Mouse (Mus musculus) heart, postnatal 36 days (tissue): ENCODE results near the gene Hpdl. TPM values are rescaled to one million over a fixed set of nuclear protein-coding genes. Genes with fewer than 3 reads are reported as not detected.
"Not testable (repeated sequence)": the region's sequence is repeated elsewhere in the genome, so short reads cannot be mapped to it uniquely, and the experiment has no call there.

Source experiments
- DNase-seq, 2 experiments: peaks; one replicate each; pipeline ENCODE4 v3.0.0; 2021 to 2022
- intact Hi-C: fragments of 180-260 bp; cut with DNase I; formaldehyde crosslinking; loops from one replicate; pipeline ENCODE4 v1.15.1; 2025
- total RNA-seq, 2 experiments: library from RNA; stranded (reverse); gene quantifications; 2 replicates each; pipeline ENCODE4 v1.2.3; 2021

Hpdl gene
- 1 to 10 TPM; 4.3 to 5.1 TPM for total RNA-seq

DNA sequence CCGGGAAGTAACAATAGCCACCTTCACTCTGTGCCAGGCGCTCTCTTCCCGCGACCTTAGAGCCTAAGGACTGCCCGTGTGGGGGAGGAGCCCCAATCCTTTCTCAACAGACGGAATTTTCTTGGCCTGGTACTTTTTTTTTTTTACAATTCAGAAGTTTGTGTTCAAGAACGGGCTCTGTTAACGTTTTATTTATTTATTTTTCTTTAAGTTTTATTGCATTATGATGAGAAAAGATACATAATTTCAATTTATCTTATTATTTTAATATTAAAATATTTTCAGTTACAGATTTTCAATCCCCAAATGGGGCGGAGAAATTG, at the start of gene Hpdl:
TSS of gene Hpdl (minus strand) at position 14 of the 323 bp plus-strand sequence.
- DNase-seq, result no peak
- intact Hi-C loops, result no loop called here

DNA sequence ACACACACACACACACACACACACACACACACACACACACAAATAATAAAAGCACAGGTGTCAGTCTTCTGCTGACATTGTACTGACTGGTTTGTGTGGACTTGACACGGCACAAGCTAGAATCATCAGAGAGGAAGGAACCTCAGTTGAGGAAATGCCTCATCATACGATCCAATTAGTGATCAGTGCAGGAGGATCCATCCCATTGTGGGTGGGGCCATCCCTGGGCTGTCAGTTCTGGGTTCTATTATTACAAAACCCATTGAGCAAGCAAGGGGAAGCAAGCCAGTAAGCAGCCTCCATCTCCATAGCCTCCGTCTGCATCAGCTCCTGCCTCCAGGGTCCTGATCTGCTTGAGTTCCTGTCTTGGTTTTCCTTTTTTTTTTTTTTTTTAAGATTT, 48.4 kb upstream of the Hpdl start:
- intact Hi-C loops, result loop anchor here (10.0 kb wide), 1 partner anchor 145 kb away; the partner anchor contains the start of gene Tesk2

DNA sequence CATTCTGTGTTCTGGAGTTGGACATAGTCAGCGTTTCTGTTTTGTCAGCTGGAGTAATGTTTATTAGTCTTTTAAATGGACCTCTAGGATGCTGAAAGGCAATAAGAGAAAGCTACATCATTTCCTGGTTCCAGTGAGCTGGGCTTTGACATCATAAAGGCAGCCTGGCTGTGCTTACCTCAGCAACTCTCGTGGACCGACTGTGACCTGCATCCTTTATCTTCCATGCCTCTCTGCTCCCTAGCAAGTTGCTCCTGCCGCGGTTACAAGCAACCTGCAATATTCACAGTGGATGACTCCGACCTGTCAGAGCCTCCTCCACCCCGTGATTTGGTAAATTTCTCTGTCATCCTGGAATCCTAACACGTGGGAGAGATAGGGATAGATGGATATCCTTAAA, 40.5 kb upstream of the Hpdl start:
- intact Hi-C loops, result no loop called here
- DNase-seq, result no peak

More for the DNA sequence above, 48.4 kb upstream of the Hpdl start:
- no peak for DNase-seq

DNA sequence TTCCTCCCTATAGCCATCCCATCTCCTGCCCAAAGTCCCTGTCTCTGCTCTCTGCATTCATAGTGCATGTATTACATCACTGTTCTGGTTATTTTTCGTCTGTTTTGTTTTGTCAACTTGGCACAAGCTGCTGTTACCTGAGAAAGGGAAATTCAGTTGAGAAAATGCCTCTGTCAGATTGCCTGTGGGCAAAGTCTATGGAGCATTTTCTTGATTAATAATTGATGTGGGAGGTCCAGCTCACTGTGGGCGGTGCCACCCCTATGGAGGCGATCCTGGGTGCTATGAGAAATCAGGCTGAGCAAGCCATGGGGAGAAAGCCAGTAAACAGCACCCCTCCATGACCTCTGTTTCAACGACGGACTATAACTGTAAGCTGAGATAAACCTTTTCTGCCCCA, 38.2 kb upstream of the Hpdl start:
- intact Hi-C loops, result no loop called here

DNA sequence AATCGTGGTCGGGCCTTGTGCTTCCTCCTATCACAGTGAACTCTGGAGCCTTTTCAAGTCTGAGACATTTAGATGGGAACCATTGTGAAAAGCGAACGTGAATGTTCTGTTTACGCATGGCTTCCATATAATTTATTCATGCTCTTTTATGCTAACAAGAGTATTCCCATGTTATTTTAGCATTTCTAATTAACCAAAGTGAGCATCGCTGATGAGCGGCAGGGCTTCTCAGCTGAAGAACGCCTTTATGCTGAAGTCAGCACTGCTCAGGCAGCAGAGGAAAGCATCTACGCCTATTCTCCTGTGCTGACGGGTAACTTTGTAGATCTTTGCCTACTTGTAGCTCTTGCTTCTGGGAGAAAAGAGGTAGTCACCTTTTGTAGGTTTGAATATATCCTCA, 35.7 kb upstream of the Hpdl start:
- intact Hi-C loops, result no loop called here
- no peak for DNase-seq

More for the DNA sequence above, 38.2 kb upstream of the Hpdl start:
- no peak for DNase-seq

DNA sequence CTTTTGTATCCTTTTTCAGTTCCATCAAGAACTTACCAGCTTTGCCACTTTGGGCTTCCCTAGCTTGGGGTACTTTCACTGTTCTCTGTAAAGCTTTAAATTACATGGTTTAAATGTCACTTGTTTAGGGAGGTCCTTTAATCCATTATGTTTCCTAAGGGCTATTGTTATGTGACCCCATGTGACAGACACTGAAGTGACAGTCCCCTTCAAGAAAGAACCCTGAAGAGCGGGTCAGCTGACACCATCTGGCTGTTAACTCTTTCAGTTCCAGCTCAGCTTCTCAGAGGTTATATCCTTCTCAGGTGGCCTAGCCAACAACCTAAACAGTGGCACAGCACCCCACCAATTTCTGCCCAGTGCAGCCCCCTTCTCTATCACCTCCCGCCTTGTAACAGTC, 32.8 kb upstream of the Hpdl start:
- intact Hi-C loops, result no loop called here
- DNase-seq, result no peak

DNA sequence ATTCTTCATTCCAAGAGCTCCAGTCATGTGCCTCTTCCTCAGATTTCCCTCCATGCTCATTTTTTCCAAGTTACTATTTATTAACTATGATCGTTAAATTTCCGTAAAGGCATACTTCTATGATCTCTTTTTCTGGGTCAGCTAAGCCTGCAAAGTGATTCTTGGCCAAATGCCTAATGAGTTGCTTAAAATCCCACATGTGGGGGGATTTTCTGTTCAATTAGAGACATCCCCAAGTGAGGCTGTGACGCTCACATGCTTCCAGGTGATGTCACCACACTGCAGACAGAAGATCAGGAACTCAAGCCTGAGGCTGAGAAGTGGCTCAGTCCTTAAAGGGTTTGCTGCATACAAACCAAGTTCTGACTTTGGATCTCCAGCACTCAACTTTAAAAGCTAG, 28.4 kb upstream of the Hpdl start:
- intact Hi-C loops, result no loop called here
- no peak for DNase-seq

DNA sequence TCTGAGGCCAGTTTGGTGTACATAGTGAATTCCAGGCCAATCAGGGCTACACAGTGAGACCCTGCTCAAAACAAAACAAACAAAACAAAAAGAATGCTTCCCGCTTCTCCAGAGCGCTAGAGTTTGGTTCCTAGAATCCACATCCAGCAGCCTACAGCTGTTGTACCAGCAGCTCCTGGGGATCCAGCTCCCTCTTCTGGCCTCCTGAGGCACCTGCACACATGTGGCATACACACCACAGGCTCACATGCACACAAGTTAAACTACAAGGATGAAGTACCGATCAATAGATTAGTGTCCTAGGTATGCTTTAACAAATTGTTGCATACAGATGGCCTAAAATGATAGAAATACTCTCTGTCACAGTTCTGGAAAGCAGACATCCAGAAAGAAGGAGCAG, 22.8 kb upstream of the Hpdl start:
- intact Hi-C loops, result no loop called here
- no peak for DNase-seq

DNA sequence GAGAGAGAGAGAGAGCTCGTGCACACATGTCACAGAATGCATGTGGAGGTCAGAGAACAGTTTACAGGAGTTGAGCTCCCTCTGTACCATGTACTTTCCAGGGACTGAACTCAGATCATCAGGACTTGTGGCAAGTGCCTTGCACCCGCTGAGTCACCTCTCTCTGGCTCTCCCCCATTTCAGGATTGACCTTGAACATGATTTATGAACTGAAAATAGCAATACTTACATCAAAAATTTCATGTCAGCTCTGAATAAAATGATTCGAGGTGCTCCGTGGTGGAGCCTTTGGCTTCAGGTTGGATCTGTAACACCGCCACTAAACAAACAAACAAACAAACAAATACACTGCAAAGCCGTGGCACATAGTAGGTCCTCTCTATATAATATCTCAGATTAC, 19.3 kb upstream of the Hpdl start:
- intact Hi-C loops, result no loop called here
- DNase-seq, result no peak

DNA sequence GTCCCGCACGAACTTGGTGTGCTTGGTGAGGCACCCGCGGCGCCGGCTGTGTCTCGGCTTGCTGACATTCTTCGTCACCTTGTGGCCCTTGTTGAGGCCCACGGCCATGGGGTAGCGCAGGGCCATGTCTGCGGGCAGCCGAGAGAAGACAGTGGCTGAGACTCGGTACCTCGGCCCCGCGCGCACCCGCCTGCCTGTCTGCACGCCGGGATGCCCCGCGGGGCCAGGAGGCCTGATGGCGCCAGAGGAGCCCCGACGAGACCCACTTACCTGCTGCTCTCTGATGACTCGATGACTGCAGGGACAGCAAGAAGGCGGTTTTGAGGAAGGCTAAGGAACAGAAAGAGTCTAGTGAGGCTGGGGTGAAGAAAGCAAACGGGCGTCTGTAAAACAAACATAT, 18.6 kb upstream of the Hpdl start:
- DNase-seq, intact Hi-C loops: not testable (repeated sequence)

DNA sequence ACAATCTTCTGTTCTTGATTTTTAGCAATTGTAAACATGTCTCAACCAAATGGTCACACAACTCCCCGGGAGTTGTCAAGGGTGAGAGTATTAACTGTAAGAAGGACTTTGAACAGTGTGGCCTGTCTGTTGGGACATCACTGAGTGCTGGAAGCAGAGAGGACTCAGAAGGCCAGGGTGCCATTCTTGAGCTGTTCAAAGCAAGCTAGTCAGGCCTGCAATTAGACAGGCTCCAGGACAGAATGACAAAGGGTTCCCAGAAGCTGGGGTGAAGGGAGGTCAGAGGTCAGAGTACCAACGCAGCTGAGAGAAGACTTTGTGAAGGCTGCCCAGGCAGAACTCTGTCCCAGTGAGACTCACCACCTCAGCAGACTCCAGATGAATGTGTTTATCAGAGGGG, 17.5 kb upstream of the Hpdl start:
- intact Hi-C loops, result no loop called here
- no peak for DNase-seq

DNA sequence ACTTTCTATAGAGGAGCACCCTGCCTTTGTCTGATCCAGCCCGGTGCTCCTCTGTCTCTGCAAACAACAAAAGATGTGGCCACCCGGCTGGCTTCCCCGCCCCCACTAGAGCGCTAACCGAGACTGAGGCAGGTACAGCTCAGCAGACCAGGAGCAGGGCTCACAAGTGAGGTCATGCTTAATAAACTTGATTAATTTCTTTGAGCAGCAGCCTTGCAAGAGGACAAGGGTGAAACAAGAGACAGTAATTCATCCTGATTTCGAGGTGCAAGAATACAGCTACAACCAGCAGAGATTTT, 8.5 kb upstream of the Hpdl start:
- intact Hi-C loops, result no loop called here
- no peak for DNase-seq

DNA sequence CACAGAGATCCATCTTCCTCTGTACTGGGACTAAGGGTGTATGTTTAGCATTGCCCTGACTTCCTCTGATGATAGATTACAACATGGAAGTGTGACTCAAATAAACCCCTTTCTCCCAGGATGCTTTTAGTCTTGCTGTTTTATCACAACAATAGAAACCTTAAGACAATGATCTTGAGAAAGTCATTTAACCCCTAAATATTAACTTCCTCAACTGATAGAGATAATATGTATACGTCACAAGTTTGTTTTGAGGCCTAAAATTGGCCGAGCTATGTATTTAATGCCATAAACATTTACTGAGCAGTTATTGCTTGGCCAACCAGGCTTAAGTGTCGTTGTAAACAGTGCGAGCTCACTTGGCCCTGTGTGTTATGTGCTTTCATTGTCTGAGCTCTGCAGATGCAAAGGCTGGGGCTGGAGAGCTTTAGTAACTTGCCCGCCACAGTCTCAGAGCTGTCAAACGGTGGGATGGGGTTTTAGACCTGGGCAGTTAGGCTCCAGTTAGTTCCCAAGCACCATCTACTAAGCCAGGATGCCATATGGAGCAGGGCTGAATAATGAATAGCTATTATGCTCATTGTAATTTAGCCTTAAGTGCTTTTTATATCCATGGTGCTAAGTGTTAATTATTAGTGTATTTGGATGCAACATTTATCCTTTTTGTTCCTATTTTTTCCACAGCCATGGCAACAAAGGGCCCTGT, 8.0 kb upstream of the Hpdl start:
- intact Hi-C loops, result loop anchor here (5.0 kb wide), 1 partner anchor 308 kb away; no protein-coding TSS in a partner anchor
- DNase-seq, result no peak

DNA sequence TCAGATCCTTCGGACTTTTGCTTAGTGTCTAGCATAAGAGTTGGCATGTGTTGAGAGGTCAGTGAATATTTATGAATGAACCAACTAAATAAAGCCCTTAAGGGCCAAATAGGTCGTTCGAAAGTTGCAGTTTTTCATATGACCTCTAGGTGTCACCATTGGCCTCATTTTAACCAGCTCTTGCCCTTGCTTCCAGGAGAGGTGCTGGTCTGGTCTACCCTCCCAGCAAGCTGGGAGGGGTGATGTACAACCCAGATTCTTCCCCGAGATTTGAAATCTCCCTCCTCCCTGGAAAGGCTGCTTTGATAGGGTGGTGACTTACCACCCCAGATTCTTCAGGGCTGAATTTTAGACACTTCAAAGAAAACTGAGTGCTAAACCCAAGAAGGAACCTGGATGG, 6.3 kb upstream of the Hpdl start:
- DNase-seq, result peak in 1 of 2 experiments; percentile 16
- intact Hi-C loops, result loop anchor here (1.0 to 5.0 kb wide), 2 partner anchors 163 to 309 kb away; no protein-coding TSS in a partner anchor

DNA sequence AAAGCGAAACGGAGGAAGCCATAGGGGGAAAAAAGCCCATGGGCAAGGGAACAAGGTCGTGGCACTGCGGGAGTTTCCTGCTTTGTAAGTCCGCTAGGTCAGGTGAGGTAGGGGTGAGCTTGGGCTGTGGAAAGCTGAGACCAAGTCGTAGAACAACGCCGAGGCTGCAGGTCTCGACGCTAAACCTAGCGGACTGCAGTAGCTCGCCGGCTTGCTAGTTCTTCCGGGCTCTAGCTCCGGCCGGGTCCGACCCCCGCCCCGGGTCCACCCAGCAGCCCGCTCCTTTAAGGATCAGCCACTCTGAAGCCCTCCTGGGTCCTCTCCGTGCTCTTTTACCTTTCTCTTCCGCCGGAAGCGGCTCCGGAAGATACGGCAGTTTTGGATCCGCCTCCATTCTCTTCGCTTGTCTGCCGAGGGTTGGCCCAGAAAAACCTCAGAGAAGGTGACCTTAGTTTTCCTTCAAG, 3.1 kb upstream of the Hpdl start:
- intact Hi-C loops, result loop anchor here (5.0 kb wide), 1 partner anchor 313 kb away; no protein-coding TSS in a partner anchor
- DNase-seq, result peak; percentile 66 to 77

DNA sequence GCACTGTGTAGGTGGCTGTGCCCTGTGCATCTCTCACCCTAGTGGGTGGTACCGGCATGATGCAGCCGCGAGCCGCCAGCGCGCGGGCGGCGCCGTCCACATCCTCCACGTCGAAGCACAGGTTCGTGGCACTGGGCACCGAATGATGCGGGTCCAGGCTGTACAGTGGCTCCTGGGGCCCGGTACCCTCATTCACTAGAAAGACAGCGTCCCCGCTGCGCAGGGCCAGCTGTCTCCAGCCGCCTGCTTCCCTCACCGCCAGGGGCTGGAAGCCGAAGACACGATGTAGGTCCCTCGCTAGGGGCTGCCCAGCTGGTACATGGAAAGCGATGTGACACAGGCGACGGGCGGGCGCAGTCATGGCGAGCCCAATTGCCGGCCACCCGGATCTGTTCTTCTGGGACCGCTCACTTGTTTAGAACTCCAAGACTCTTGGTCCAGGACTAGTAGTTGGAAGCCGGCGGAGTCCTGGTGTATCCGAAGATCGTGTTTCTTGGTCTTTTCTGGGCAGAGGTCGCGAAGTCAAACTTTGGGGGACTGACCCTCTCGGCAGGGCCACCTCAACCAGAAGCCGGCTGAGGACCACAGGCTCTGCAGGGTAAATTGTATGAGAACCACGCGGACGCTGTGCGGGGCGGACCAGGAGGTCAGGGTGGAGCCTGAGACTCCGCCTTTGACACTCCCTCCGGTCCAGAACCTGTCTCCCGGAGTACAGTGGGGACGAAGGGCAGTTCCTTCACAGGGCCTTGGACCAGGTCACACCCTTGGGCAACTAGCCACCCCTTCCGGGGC, 409 bp downstream of the Hpdl start:
- peak; percentile 71 to 81 for DNase-seq
- intact Hi-C loops, result no loop called here

DNA sequence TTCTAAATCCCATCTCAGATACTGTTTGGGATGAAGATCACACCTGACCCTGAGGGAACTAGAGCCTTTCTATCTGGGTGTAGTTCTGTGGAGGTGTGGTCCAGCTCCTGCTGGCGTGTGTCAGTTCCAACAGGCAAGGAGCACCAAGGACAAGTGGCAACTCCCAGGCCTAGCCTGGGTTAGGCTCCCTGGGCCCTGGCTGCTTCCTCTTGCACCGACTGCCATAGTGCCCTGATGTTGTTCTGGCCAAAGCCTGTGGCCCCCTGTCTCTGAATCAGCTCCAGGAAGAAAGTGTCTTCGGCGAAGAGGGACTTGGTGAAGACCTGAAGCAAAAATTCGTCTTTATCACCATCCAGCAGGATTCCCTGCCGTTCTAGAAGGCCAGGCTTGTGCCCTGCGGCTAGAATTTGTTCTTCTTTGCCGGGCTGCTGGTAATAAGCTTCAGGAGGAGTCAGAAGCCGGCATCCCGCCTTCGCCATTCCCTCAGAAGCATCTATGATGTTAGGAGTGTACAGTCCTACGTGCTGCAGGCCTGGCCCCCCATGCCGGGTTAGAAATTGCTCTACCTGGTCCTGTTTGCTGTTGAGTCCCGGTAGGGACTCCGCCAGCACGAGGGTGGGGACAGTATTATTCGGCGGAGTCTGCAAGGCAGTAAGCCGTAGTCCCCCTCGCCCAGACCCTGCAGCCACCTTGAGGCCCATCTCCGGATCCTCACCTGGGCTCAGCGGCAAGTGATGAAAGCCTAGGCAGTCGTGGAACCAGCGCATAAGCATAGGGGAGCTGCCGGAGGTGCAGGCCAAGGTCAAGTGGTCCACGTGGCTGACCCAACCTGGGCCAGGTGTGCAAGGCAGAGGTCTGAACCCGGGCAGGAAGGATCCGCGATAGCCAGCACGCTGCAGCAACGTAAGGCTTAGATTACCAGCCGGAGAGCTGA, 1.3 kb downstream of the Hpdl start:
- intact Hi-C loops, result no loop called here

DNA sequence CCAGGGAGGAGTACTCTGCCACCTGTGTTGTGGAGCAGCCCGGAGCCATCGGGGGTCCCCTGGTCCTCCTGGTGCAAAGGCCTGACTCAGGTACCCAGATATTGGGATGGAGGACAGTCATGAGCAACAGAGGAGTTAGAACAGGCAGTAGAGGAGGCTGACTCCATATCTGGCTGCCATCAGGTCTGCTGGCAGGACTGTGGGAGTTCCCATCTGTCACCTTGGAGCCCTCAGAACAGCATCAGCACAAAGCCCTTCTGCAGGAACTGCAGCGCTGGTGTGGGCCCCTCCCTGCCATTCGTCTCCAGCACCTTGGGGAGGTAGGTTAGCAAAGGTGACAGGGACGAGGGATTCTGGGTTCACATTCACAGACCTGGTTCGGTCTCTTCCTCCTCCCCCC, 4.0 kb downstream of the Hpdl start:
- DNase-seq, result no peak
- intact Hi-C loops, result no loop called here

More for the DNA sequence above, 1.3 kb downstream of the Hpdl start:
- no peak for DNase-seq

DNA sequence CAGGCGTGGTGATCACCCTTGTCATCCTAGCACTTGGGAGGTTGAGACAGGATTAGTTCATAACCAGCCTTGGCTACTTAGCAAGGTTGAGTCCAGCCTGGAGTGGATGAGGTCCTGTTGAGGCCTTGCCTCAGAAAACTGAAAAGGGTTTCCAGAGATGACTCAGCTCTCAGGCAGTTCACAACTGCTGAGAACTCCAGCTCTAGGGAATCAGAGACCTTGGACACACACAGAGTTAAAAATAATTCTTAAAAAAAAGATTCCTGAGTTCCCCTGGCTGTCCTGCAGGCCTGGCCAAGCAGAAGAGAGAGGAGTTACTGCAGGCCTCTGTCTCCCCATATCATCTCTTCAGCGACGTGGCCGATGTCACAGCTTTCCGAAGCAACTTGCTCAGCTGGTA, 6.2 kb downstream of the Hpdl start:
- intact Hi-C loops, result no loop called here

DNA sequence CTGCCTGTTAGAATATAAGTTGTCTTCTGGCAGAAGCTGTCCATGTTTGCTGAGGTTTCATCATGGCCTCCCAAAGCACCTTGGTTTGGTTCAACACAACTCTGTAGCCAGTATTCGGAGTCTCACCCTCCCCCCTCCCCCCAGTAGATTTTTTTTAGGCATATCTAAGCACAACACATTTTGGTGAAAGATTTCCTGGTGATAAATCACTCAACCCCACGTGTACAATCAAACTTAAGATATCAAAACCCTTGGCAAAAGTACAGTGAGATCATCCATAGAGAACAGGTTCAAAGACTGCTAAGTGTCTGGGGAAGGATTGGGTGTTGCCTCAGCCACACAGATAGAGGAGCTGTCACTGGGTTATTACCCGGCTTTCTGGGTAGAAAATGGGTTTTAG, 10.5 kb downstream of the Hpdl start:
- intact Hi-C loops, result no loop called here

More for the DNA sequence above, 6.2 kb downstream of the Hpdl start:
- no peak for DNase-seq

More for the DNA sequence above, 10.5 kb downstream of the Hpdl start:
- DNase-seq, result no peak
